Mouse (Mus musculus) embryonic facial prominence, embryonic 12.5 days (tissue): ENCODE data around the gene Hras. TPM values are rescaled to one million over a fixed set of nuclear protein-coding genes. Genes with fewer than 3 reads are reported as not detected.

Experiments used
- ATAC-seq: fragments of 200-750 bp; cut with Nextera tagmentation; 2 replicates; pipeline ENCODE4 v1.8.0; 2017; ENCODE audit not compliant: insufficient number of reproducible peaks, insufficient read depth, low FRiP score, low TSS enrichment
- H3K27ac ChIP-seq: fragments of 300-500 bp; sonication (generic); 2 replicates; pipeline ENCODE4 v1.5.1; 2016; ENCODE audit warnings: mild to moderate bottlenecking
- H3K27me3 ChIP-seq: fragments of 300-500 bp; sonication (generic); 2 replicates; pipeline ENCODE4 v1.6.1; 2016; ENCODE audit warnings: mild to moderate bottlenecking, moderate library complexity
- H3K36me3 ChIP-seq: fragments of 300-500 bp; sonication (generic); 2 replicates; pipeline ENCODE4 v1.6.1; 2016; ENCODE audit warnings: mild to moderate bottlenecking
- H3K4me1 ChIP-seq: fragments of 300-500 bp; sonication (generic); 2 replicates; pipeline ENCODE4 v1.6.1; 2016
- H3K4me2 ChIP-seq: fragments of 300-500 bp; sonication (generic); replicated peaks from 2 replicates; pipeline ENCODE4 v1.6.1; 2016; ENCODE audit warnings: mild to moderate bottlenecking, moderate library complexity
- H3K4me3 ChIP-seq: fragments of 300-500 bp; sonication (generic); 2 replicates; pipeline ENCODE4 v1.5.1; 2016; ENCODE audit warnings: mild to moderate bottlenecking
- H3K9ac ChIP-seq: fragments of 300-500 bp; sonication (generic); 2 replicates; pipeline ENCODE4 v1.6.1; 2016; ENCODE audit warnings: mild to moderate bottlenecking, moderate library complexity
- H3K9me3 ChIP-seq: fragments of 300-500 bp; sonication (generic); 2 replicates; pipeline ENCODE4 v1.6.1; 2016; ENCODE audit warnings: mild to moderate bottlenecking, moderate library complexity
- WGBS: fragments of 180-500 bp; shearing (Covaris S2); methylation state at CpG from one replicate; pipeline ENCODE4 v1.1.7; 2016; 5-methylcytosine and 5-hydroxymethylcytosine counted together
- polyA plus RNA-seq: library from polyadenylated mRNA; unstranded; fragments of >200 nt; fragmentation: Nextera tagmentation; extraction: Ambion mirVana; gene quantifications from 2 replicates; pipeline ENCODE4 v1.2.1, GENCODE M21; 2016

The Hras gene
- polyA plus RNA-seq = 91.0 and 111 TPM in 2 replicates

DNA sequence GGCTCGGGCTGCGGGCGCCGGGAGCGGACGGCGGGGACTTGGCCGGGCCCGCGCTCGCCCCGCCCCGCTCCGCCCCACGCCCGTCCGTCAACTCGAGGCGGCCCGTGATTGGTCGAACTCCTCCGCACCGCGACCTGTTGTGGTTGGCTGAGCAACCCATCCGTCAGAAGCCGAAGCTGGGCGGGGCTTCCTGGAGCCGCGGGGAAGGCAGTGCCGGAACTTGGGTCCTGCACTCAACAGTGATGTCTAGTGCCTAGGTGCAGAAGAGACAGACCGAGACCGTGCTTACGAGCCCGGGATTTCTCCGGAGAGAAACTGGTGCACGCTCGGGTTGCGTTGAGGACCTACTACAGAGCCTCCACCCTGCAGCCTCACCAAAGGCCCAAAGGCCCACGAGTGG, at the start of gene Hras, which contains the start of gene Lrrc56:
TSS of gene Hras (minus strand) at position 58 of the 400 bp plus-strand sequence.
TSS of gene Lrrc56 (plus strand) at position 210 of the 400 bp plus-strand sequence.
- WGBS = 0% methylated on average over 27 of the region's 39 CpGs
- no peaks in the 10 kb centered on the region for H3K27me3 ChIP-seq
- peaks cover 21% of the 10 kb centered on the region for H3K4me1 ChIP-seq
- peak within 1 kb of the TSS; percentile 89 for H3K4me3 ChIP-seq
- H3K27ac ChIP-seq = peak within 1 kb of the TSS; percentile 86
- peak; percentile 90 for ATAC-seq
- peaks cover 33% of the 10 kb centered on the region for H3K36me3 ChIP-seq
- H3K9ac ChIP-seq = peak within 1 kb of the TSS; percentile 92
- H3K9me3 ChIP-seq = no peaks in the 10 kb centered on the region
- H3K4me2 ChIP-seq = peak within 1 kb of the TSS; percentile 95

DNA sequence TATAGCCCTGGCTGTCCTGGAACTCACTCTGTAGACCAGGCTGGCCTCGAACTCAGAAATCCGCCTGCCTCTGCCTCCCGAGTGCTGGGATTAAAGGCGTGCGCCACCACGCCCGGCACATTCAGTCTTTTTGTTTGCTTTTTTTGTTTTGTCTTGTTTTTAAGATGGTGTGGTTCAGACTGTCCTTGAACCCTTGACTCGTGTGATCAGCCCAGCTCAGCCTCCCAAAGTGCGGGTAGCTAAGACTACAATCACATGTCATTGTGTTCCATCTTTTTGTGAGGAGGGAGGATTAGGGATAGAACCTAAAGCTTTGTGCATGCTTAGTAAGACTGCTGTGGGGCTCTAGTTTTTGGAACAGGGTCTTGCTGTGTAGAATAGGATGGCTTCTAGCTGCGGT, 37.7 kb upstream of the Hras start:
- Histone ChIP-seq H3K9me3 (no peaks in the 10 kb centered on the region), H3K4me2 (no peak overlapping the region), H3K27me3 (no peaks in the 10 kb centered on the region), H3K4me3 (no peak overlapping the region), H3K36me3 (peaks cover 53% of the 10 kb centered on the region), H3K9ac (no peak overlapping the region), H3K27ac (no peak overlapping the region), H3K4me1 (peaks cover 12% of the 10 kb centered on the region)
- WGBS = 92% methylated on average over 10 of the region's 10 CpGs
- ATAC-seq = no peak

DNA sequence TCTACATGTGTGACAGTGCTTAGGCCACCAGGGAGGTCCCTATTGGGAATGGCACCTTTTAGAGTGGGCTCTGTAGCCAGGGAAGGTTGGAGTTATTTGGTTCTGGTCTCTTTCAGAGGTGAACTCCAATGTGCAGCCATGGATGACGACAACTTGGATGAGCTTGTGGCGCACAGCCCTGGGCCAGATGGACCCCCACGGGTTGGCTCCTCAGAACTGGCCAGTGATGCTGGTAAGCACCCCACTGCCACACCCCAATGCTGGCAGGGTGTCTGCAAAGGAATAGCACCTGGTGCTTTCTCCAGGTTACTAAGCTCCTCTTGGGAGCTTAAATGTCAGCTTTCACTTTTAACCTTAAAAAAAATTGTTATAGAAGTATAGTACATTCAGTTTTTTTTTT, 37.3 kb upstream of the Hras start:
- no peak for ATAC-seq
- Histone ChIP-seq H3K4me1 (peaks cover 12% of the 10 kb centered on the region), H3K9ac (no peak overlapping the region), H3K9me3 (no peaks in the 10 kb centered on the region), H3K36me3 (peaks cover 52% of the 10 kb centered on the region), H3K27me3 (no peaks in the 10 kb centered on the region), H3K4me3 (no peak overlapping the region), H3K27ac (no peak overlapping the region), H3K4me2 (no peak overlapping the region)
- 91% methylated on average over 3 of the region's 3 CpGs for WGBS

DNA sequence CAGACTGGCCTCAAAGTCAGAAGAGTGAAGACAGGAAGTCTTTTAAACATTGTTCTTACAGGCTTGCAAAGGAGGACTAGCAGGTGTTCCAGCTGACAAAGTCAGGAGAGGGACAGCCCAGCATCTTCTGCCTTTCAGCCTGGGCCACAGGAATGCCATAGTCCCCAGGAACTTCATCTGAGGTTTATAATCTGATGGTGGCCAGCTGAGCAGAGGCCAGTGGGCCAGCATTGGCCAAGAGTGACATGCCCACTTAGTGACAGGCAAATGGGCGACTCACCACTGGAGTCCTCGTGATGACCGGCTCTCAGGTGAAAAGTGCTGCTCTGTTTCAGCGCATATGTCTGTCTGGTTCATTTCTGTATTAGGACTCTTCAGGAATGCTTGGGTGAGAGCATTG, 36.8 kb upstream of the Hras start:
- Histone ChIP-seq H3K4me1 (peaks cover 12% of the 10 kb centered on the region), H3K9ac (no peak overlapping the region), H3K36me3 (peaks cover 48% of the 10 kb centered on the region), H3K4me3 (no peak overlapping the region), H3K4me2 (0 out of 2 replicates have a peak overlapping the region, but pooled peaks have one; percentile 96), H3K27ac (no peak overlapping the region), H3K9me3 (no peaks in the 10 kb centered on the region), H3K27me3 (no peaks in the 10 kb centered on the region)
- WGBS = 90% methylated on average over 4 of the region's 4 CpGs
- no peak for ATAC-seq

DNA sequence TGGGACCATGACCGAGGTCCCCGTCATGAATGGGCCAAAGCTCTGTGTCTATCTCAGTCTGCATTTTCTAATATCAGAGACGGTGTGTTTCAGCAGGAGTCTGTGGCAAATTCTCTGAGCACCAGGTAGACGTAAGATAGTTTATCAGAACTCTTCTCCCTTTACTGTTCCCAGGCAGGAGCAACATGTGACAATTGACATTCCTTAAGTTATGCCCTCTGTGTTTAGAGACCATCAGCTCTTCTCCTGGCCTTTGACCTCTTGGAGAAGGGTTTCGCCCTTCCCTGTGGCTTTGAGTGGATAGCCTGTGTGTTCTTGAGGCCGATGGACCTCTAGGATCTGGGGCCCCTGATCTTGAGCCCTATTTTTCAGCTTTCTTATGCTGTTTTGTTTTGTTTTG, 35.9 kb upstream of the Hras start:
- H3K4me1 ChIP-seq = peaks cover 12% of the 10 kb centered on the region
- no peak overlapping the region for H3K27ac ChIP-seq
- ATAC-seq = no peak
- peak overlapping the region; percentile 99 for H3K4me3 ChIP-seq
- WGBS = 62% methylated on average over 6 of the region's 6 CpGs
- H3K27me3 ChIP-seq = no peaks in the 10 kb centered on the region
- peak overlapping the region; percentile 99 for H3K9ac ChIP-seq
- peak overlapping the region; percentile 96 for H3K4me2 ChIP-seq
- H3K9me3 ChIP-seq = no peaks in the 10 kb centered on the region
- peaks cover 40% of the 10 kb centered on the region for H3K36me3 ChIP-seq

DNA sequence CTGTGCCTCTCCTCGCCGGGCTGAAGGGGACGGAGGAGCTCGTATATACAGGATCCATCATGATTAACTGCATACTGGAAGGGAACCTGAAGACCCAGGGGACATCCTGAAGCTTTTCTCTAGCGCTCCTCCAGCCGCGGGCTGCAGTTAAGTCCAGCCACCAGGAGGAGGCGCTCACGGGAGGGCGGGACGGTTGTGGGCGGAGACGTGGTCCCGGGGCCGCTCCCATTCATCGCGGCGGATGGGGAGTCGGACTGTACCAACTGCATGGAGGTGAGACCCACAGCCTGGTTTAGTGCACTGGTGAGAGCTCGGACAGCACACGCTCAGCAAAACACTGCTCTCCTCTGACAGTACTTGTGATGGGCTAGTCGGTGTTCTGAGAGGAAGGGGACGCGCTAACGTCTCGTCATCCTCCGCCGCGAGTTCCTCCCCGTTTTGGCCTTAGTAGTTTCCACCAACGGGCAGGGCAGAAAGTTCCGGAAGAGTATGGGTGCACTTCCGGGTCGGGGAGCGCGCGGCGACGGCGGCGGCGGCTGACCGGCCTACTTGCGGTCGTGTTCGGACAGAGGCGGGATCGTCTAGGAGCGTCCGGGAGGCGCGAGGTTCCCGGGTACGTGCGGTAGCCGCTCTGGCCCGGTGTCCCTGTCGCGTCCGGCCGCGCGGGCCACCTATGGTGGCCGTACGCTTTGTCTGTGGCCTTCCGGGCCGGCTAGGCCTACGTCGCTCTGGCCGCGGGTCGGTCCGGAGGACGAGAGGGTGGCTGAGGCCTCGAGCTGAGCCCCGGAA, 34.7 kb upstream of the Hras start, which contains the start of gene Phrf1:
TSS of gene Phrf1 (plus strand) at position 506 of the 789 bp plus-strand sequence.
- no peaks in the 10 kb centered on the region for H3K27me3 ChIP-seq
- peak within 1 kb of the TSS; percentile 99 for H3K9ac ChIP-seq
- H3K4me1 ChIP-seq = peaks cover 12% of the 10 kb centered on the region
- H3K4me2 ChIP-seq = peak within 1 kb of the TSS; percentile 96
- no peaks in the 10 kb centered on the region for H3K9me3 ChIP-seq
- H3K4me3 ChIP-seq = peak within 1 kb of the TSS; percentile 99
- H3K27ac ChIP-seq = peak within 1 kb of the TSS; percentile 88
- under 1% methylated on average over 76 of the region's 76 CpGs for WGBS
- peaks cover 28% of the 10 kb centered on the region for H3K36me3 ChIP-seq
- peak; percentile 85 for ATAC-seq

DNA sequence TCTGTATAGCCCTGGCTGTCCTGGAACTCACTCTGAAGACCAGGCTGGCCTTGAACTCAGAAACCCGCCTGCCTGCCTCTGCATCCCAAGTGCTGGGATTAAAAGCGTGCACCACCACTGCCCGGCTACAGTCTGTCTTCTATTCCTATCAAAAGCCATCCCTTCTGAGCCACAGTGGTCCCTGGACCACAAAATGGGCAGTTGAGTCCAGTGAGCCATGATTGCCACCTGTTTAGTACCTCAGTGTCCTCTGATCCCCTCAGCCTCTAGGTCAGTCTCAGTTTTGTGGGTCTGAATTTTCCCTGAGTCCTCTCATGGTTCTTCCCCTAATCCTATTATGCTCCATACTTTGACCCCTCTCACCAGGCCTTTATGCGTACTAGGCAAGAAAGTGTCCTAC, 34.0 kb upstream of the Hras start:
- Histone ChIP-seq H3K4me2 (peak overlapping the region; percentile 96), H3K9ac (0 out of 2 replicates have a peak overlapping the region, but pooled peaks have one; percentile 99), H3K9me3 (no peaks in the 10 kb centered on the region), H3K27ac (no peak overlapping the region), H3K4me3 (peak overlapping the region; percentile 99; the same call in 1 of the 2 replicates), H3K36me3 (peaks cover 21% of the 10 kb centered on the region), H3K27me3 (no peaks in the 10 kb centered on the region), H3K4me1 (peaks cover 13% of the 10 kb centered on the region)
- no peak for ATAC-seq
- WGBS = 75% methylated on average over 4 of the region's 4 CpGs

DNA sequence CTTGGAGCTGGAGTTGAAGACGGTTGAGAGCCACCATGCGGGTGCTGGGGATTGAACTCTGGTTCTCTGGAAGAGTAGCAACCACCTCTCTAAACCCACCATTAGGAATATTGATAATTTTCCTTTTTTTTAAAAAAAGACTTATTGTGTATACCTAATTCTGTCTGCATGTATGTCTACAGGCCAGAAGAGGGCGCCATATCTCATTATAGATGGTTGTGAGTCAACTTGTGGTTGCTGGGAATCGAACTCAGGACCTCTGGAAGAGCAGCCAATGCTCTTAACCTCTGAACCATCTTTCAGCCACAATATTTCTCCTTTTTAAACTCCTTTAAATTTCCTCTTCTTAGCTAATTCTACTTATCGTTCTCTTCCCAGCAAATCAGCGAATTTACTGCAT, 32.7 kb upstream of the Hras start:
- H3K4me1 ChIP-seq = peaks cover 21% of the 10 kb centered on the region
- peaks cover 9% of the 10 kb centered on the region for H3K36me3 ChIP-seq
- no peaks in the 10 kb centered on the region for H3K9me3 ChIP-seq
- ATAC-seq = no peak
- H3K27ac ChIP-seq = no peak overlapping the region
- no peak overlapping the region for H3K9ac ChIP-seq
- H3K27me3 ChIP-seq = no peaks in the 10 kb centered on the region
- no peak overlapping the region for H3K4me3 ChIP-seq
- WGBS = 79% methylated on average over 6 of the region's 6 CpGs
- no peak overlapping the region for H3K4me2 ChIP-seq

DNA sequence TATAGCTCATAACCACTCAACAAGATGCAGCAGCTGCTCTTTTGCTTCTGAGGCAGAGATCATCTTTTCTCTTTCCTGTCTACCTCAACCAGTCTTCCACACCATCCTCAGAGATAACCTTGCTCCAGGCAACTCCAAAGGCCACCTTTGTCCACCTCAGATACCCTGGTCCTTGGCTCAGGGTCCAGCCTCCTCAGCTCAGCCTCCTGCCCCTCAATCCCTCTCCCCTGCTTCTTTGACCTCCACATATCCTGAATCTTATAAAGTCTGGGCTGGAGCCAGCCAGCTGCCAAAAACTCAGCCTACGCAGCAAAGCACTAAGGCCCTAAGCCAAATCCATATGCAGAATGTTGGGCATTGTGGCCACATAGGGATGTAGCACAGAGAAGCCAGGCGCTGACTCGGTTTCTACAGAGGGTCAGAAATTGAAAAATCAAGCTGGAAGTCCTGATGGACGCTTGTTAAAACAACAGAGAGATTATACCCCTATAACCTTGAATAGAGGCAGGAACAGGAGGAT, 29.0 kb upstream of the Hras start:
- Histone ChIP-seq H3K27me3 (no peaks in the 10 kb centered on the region), H3K4me1 (peaks cover 21% of the 10 kb centered on the region), H3K9ac (no peak overlapping the region), H3K4me3 (no peak overlapping the region), H3K36me3 (peaks cover 7% of the 10 kb centered on the region), H3K4me2 (no peak overlapping the region), H3K9me3 (no peaks in the 10 kb centered on the region), H3K27ac (peak overlapping the region; percentile 90)
- WGBS = 90% methylated on average over 4 of the region's 4 CpGs
- no peak for ATAC-seq

DNA sequence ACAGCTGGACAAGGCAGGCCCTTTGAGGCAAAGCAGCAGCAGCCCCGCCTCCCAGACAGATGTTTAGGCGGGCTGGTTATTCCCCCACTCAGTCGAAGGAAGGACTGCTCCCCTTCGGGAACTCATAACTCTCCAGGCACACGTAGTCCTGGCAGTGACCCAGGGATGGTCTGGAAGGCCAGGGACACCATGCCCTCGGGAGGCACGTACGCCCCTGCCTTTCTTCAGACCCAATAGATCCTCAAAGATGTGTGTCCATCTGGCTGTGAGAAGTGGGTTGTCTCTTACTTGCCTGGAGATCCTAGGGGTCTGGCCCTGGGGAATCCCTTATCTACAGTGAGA, 28.3 kb upstream of the Hras start:
- Histone ChIP-seq H3K4me3 (peak overlapping the region; percentile 52), H3K9me3 (no peaks in the 10 kb centered on the region), H3K27ac (peak overlapping the region; percentile 90), H3K9ac (peak overlapping the region; percentile 28), H3K27me3 (no peaks in the 10 kb centered on the region), H3K4me2 (peak overlapping the region; percentile 95), H3K36me3 (peaks cover 14% of the 10 kb centered on the region), H3K4me1 (peaks cover 23% of the 10 kb centered on the region)
- ATAC-seq = 0 out of 2 replicates have a peak, but pooled peaks have one; percentile 0
- WGBS = 15% methylated on average over 8 of the region's 8 CpGs

DNA sequence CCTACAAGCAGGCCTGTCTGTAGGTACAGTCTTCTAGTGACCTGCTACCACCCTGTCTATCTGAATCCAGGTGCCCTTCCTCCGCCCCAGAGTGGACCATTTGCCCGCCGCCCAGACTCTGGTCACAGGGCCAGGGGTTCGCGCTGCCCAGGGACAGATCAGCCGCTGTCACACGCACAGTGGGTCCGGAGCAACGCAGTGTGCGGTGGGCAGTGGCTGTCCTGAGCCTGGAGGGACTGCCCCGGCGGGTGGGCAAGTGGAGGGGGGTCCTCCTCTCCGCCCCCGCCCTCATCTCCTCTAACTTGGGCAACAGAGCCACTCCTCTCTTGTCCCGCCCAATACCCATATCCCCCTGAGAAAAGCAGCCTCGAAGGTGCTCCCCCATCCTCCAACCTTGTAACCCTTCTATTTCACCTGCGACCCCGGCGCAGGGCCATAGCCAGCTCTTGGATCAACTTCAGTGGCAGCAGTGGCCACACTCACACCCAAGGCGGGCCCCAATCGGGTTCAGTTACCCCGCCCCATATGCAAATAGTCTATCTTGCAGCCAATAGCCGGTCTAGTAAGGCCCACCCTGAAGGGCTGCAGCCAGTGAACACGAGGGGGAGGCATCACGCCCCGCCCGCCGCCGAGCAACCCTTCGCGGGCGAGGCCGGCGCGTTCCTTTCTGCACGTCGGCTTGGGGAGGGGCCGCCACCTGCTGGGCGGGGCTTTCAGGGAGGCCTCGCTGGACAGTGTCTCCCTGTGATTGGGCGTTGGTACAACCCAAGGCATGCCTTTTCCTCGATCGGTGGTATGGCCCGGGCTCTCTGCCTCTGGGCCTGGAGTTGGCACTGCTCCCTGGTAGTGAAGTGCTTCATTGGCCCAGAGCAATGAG, 27.7 kb upstream of the Hras start:
- H3K4me3 ChIP-seq = peak overlapping the region; percentile 52
- peak overlapping the region; percentile 95 for H3K4me2 ChIP-seq
- ATAC-seq = peak; percentile 95
- peaks cover 29% of the 10 kb centered on the region for H3K4me1 ChIP-seq
- no peaks in the 10 kb centered on the region for H3K9me3 ChIP-seq
- 3% methylated on average over 44 of the region's 44 CpGs for WGBS
- no peaks in the 10 kb centered on the region for H3K27me3 ChIP-seq
- peaks cover 15% of the 10 kb centered on the region for H3K36me3 ChIP-seq
- H3K27ac ChIP-seq = peak overlapping the region; percentile 90
- H3K9ac ChIP-seq = peak overlapping the region; percentile 70
